34 mouse cellular contexts compared by ENCODE assay signal in genomic region chr2:168396316-168396715, GRCm38 (mm10).
"Had no signal": no experiment of that assay in that cellular context is flagged by ENCODE, and none has a peak within 500 bp of the region (broad histone marks: within the 10 kb centered on the region; RNA-seq: fewer than 3 reads in every experiment).

No protein-coding gene starts in this region.

- H3K27ac ChIP-seq: heart, embryonic 10.5 days; heart, embryonic 13.5 days; heart, embryonic 15.5 days; hindbrain, embryonic 12.5 days; hindbrain, embryonic 13.5 days; hindbrain, embryonic 14.5 days; hindbrain, embryonic 15.5 days; hindbrain, postnatal 0 days; intestine, embryonic 15.5 days; kidney, embryonic 15.5 days; kidney, postnatal 0 days; layer of hippocampus, adult 2 months had no signal

- H3K4me1 ChIP-seq: heart, embryonic 12.5 days; heart, embryonic 13.5 days; heart, embryonic 15.5 days; intestine, embryonic 15.5 days; kidney, embryonic 15.5 days had no signal

- H3K27me3 ChIP-seq: hindbrain, embryonic 12.5 days; hindbrain, embryonic 13.5 days; hindbrain, embryonic 15.5 days; intestine, embryonic 15.5 days; kidney, embryonic 15.5 days had no signal

- ATAC-seq: hindbrain, embryonic 16.5 days; hindbrain, postnatal 0 days; inflammation-experienced regulatory T-cells, adult 6 months; intestine, embryonic 15.5 days; intestine, embryonic 16.5 days; intestine, postnatal 0 days had no signal

- DNase-seq: heart, postnatal 10 days; heart, postnatal 14 days; heart, postnatal 36 days; heart, postnatal 4 days; kidney, adult 11 months; kidney, adult 18-20 months; kidney, adult 2 months; kidney, adult 8-10 months; kidney, adult 9 months; kidney, postnatal 10 days; kidney, postnatal 14 days; kidney, postnatal 25 days; kidney, postnatal 36 days; layer of hippocampus, adult 9-11 months; layer of hippocampus, postnatal 36 days had no signal

- H3K9ac ChIP-seq: heart, embryonic 12.5 days; heart, embryonic 13.5 days; heart, embryonic 15.5 days; hindbrain, embryonic 12.5 days; hindbrain, embryonic 13.5 days; hindbrain, embryonic 14.5 days; hindbrain, embryonic 15.5 days; intestine, embryonic 15.5 days; kidney, embryonic 15.5 days had no signal

- H3K9me3 ChIP-seq: heart, embryonic 10.5 days; heart, embryonic 13.5 days; heart, embryonic 15.5 days; hindbrain, embryonic 10.5 days; hindbrain, embryonic 12.5 days; hindbrain, embryonic 13.5 days; hindbrain, embryonic 15.5 days; intestine, embryonic 15.5 days; kidney, embryonic 15.5 days had no signal

- H3K4me2 ChIP-seq: heart, embryonic 11.5 days; heart, embryonic 12.5 days; heart, embryonic 13.5 days; heart, embryonic 15.5 days; hindbrain, embryonic 12.5 days; hindbrain, embryonic 13.5 days; hindbrain, embryonic 14.5 days; hindbrain, embryonic 15.5 days; intestine, embryonic 15.5 days; kidney, embryonic 15.5 days had no signal

- H3K36me3 ChIP-seq: heart, embryonic 10.5 days; heart, embryonic 12.5 days; heart, embryonic 13.5 days; heart, embryonic 15.5 days; hindbrain, embryonic 10.5 days; hindbrain, embryonic 12.5 days; hindbrain, embryonic 13.5 days; hindbrain, embryonic 15.5 days; intestine, embryonic 15.5 days; kidney, embryonic 15.5 days had no signal

- H3K4me3 ChIP-seq: heart, embryonic 10.5 days; heart, embryonic 12.5 days; heart, embryonic 13.5 days; heart, embryonic 15.5 days; hindbrain, embryonic 10.5 days; hindbrain, embryonic 12.5 days; hindbrain, embryonic 13.5 days; hindbrain, embryonic 15.5 days; intestine, embryonic 15.5 days; kidney, embryonic 15.5 days; layer of hippocampus, adult 2 months had no signal
